Mouse (Mus musculus): Measurements from ENCODE around the gene Tacr2.

Tacr2 gene

GRCm38 (mm10) chr10:62252000-62252488, at the start of gene Tacr2:
Gene Tacr2 (plus strand): TSS chr10:62252438.
- no peak for DNase-seq (ENCODE audit: low read depth in 2 of 2, low spot score in 2 of 2)

GRCm38 (mm10) chr10:62202574-62202973, 49.7 kb upstream of the Tacr2 start:
- no peak for DNase-seq (ENCODE audit: low read depth in 2 of 2, low spot score in 2 of 2)

GRCm38 (mm10) chr10:62208241-62208896, 43.9 kb upstream of the Tacr2 start:
- DNase-seq (ENCODE audit: low read depth in 2 of 2, low spot score in 2 of 2) = no peak

- DNase-seq (ENCODE audit: low read depth in 2 of 2, low spot score in 2 of 2) = no peak
These were observed 40.9 kb upstream of the Tacr2 start for GRCm38 (mm10) chr10:62211310-62211709.

GRCm38 (mm10) chr10:62215169-62215616, 37.0 kb upstream of the Tacr2 start:
- no peak for DNase-seq (ENCODE audit: low read depth in 2 of 2, low spot score in 2 of 2)

GRCm38 (mm10) chr10:62215633-62216032, 36.6 kb upstream of the Tacr2 start:
- no peak for DNase-seq (ENCODE audit: low read depth in 2 of 2, low spot score in 2 of 2)

- no peak for DNase-seq (ENCODE audit: low read depth in 2 of 2, low spot score in 2 of 2)
These were observed 35.6 kb upstream of the Tacr2 start for GRCm38 (mm10) chr10:62216595-62216994.

GRCm38 (mm10) chr10:62217196-62217595, 35.0 kb upstream of the Tacr2 start:
- DNase-seq (ENCODE audit: low read depth in 2 of 2, low spot score in 2 of 2) = no peak

GRCm38 (mm10) chr10:62218044-62218788, 34.0 kb upstream of the Tacr2 start:
- DNase-seq (ENCODE audit: low read depth in 2 of 2, low spot score in 2 of 2) = no peak

- DNase-seq (ENCODE audit: low read depth in 2 of 2, low spot score in 2 of 2) = no peak
These were observed 33.5 kb upstream of the Tacr2 start for GRCm38 (mm10) chr10:62218789-62219172.

GRCm38 (mm10) chr10:62220732-62221514, 31.3 kb upstream of the Tacr2 start:
- no peak for DNase-seq (ENCODE audit: low read depth in 2 of 2, low spot score in 2 of 2)

- DNase-seq (ENCODE audit: low read depth in 2 of 2, low spot score in 2 of 2) = no peak
These were observed 30.6 kb upstream of the Tacr2 start for GRCm38 (mm10) chr10:62221647-62222046.

GRCm38 (mm10) chr10:62222777-62223176, 29.5 kb upstream of the Tacr2 start:
- no peak for DNase-seq (ENCODE audit: low read depth in 2 of 2, low spot score in 2 of 2)

GRCm38 (mm10) chr10:62224231-62224630, 28.0 kb upstream of the Tacr2 start:
- DNase-seq (ENCODE audit: low read depth in 2 of 2, low spot score in 2 of 2) = no peak

- no peak for DNase-seq (ENCODE audit: low read depth in 2 of 2, low spot score in 2 of 2)
These were observed 26.4 kb upstream of the Tacr2 start for GRCm38 (mm10) chr10:62225839-62226238.

GRCm38 (mm10) chr10:62228126-62228525, 24.1 kb upstream of the Tacr2 start:
- no peak for DNase-seq (ENCODE audit: low read depth in 2 of 2, low spot score in 2 of 2)

- DNase-seq (ENCODE audit: low read depth in 2 of 2, low spot score in 2 of 2) = peak in 1 of 2 experiments; percentile 11
These were observed 21.4 kb upstream of the Tacr2 start, which contains the start of gene Tspan15 for GRCm38 (mm10) chr10:62230708-62231394. Gene Tspan15 (minus strand): TSS chr10:62231251.

GRCm38 (mm10) chr10:62231395-62231732, 20.9 kb upstream of the Tacr2 start:
- no peak for DNase-seq (ENCODE audit: low read depth in 2 of 2, low spot score in 2 of 2)

GRCm38 (mm10) chr10:62231811-62232210, 20.4 kb upstream of the Tacr2 start:
- DNase-seq (ENCODE audit: low read depth in 2 of 2, low spot score in 2 of 2) = no peak

- no peak for DNase-seq (ENCODE audit: low read depth in 2 of 2, low spot score in 2 of 2)
These were observed 16.1 kb upstream of the Tacr2 start for GRCm38 (mm10) chr10:62236165-62236564.

GRCm38 (mm10) chr10:62237205-62237604, 15.0 kb upstream of the Tacr2 start:
- no peak for DNase-seq (ENCODE audit: low read depth in 2 of 2, low spot score in 2 of 2)
